Mouse (Mus musculus) NIH3T3 (cell line): ENCODE measurements around the gene Actr1b.

Experiments used
- DNase-seq: peaks from one replicate; pipeline ENCODE4 v3.0.0-alpha.2; 2012; ENCODE audit warnings: low read depth

The Actr1b gene

GRCm38 (mm10) chr1:36655039-36655438, 59.2 kb downstream of the Actr1b start:
- no peak for DNase-seq
